Comparison of ENCODE assay signal across 20 mouse cellular contexts in the genomic region with DNA sequence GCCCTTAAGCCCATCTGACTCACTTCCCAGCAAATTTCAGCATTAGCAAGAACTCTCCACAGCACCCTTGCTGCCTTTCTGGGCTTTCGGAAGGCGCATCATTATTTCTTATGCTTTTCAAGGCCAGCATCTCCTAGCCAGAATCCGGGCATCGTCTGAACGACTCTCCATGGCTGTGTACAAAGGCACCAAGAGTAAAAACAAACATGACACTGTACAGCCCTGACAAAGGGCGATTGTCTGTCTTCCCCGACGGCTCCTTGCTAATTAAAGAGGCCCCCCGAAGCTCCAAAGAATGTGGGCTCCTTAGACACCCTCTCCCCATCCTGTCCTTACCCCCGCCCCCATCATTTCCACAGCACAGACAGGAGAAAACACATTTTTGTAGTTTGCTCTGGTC. TPM values are rescaled to one million over a fixed set of nuclear protein-coding genes. Genes with fewer than 3 reads are reported as not detected.
DNase-seq lines count a peak whose midpoint lies in the region; ATAC-seq lines count a peak whose summit lies in the region.
"Had no signal": no experiment of that assay in that cellular context is flagged by ENCODE, and none has a peak within 500 bp of the region (broad histone marks: within the 10 kb centered on the region; RNA-seq: fewer than 3 reads in every experiment).

No protein-coding gene starts in this region.

- no peak overlapping the region for H3K4me2 ChIP-seq in forebrain, embryonic 11.5 days (ENCODE audit: low read depth, low read length, severe bottlenecking)
- H3K4me2 ChIP-seq in forebrain, embryonic 16.5 days (ENCODE audit: low read length), result no peak overlapping the region
- H3K4me2 ChIP-seq in neural tube, embryonic 12.5 days (replicated peaks), result no peak overlapping the region
- no peak overlapping the region for H3K4me2 ChIP-seq in hindbrain, embryonic 15.5 days
- H3K4me2 ChIP-seq: heart, embryonic 12.5 days; liver, embryonic 12.5 days; midbrain, embryonic 12.5 days had no signal

- no peak for DNase-seq in forebrain, embryonic 11.5 days (ENCODE audit: low spot score)
- no peak for DNase-seq in neural tube, embryonic 10.5 days (ENCODE audit: extremely low spot score, low spot score)
- no peak for DNase-seq in adrenal gland, adult 8-10 months
- no peak for DNase-seq in lung, postnatal 10 days
- DNase-seq: cerebellum, adult 18-20 months; embryo, embryonic 11 days; gastrocnemius, postnatal 10 days; kidney, postnatal 10 days; layer of hippocampus, adult 9-11 months; right cerebral cortex, postnatal 14 days; thymus, postnatal 25 days had no signal

- H3K27me3 ChIP-seq in forebrain, embryonic 11.5 days (ENCODE audit: control insufficient read depth, insufficient read depth, low read length), result no peaks in the 10 kb centered on the region
- no peaks in the 10 kb centered on the region for H3K27me3 ChIP-seq in forebrain, embryonic 16.5 days (replicated peaks; ENCODE audit: control insufficient read depth, insufficient read depth, low read length)
- H3K27me3 ChIP-seq in neural tube, embryonic 12.5 days (replicated peaks), result no peaks in the 10 kb centered on the region
- no peaks in the 10 kb centered on the region for H3K27me3 ChIP-seq in hindbrain, embryonic 15.5 days
- H3K27me3 ChIP-seq: midbrain, embryonic 12.5 days; Patski had no signal

- peak; percentile 54; the same call in 1 of the 2 replicates for ATAC-seq in forebrain, embryonic 11.5 days (replicated peaks; ENCODE audit: low FRiP score)
- ATAC-seq in forebrain, embryonic 16.5 days, result no peak; the same call in 1 of the 2 replicates
- ATAC-seq in neural tube, embryonic 12.5 days (ENCODE audit: low FRiP score, low read depth), result peak; percentile 39
- peak; percentile 38; the same call in 1 of the 2 replicates for ATAC-seq in hindbrain, embryonic 15.5 days (ENCODE audit: low FRiP score, low read depth)
- ATAC-seq in megakaryocyte, adult 5-6 weeks (ENCODE audit: poor library complexity, severe bottlenecking), result no peak
- ATAC-seq: liver, embryonic 12.5 days; lung, postnatal 0 days; Patski had no signal

- peak overlapping the region; percentile 23; the same call in 1 of the 2 replicates for H3K9ac ChIP-seq in forebrain, embryonic 11.5 days (ENCODE audit: low read length)
- no peak overlapping the region for H3K9ac ChIP-seq in forebrain, embryonic 16.5 days (replicated peaks; ENCODE audit: low read depth, low read length)
- H3K9ac ChIP-seq in neural tube, embryonic 12.5 days, result no peak overlapping the region
- H3K9ac ChIP-seq in hindbrain, embryonic 15.5 days, result no peak overlapping the region
- H3K9ac ChIP-seq: heart, embryonic 12.5 days; liver, embryonic 12.5 days; midbrain, embryonic 12.5 days had no signal

- no peak overlapping the region for H3K4me3 ChIP-seq in forebrain, embryonic 11.5 days (ENCODE audit: low read depth, low read length)
- no peak overlapping the region for H3K4me3 ChIP-seq in forebrain, embryonic 16.5 days (replicated peaks; ENCODE audit: low read length)
- H3K4me3 ChIP-seq in neural tube, embryonic 12.5 days, result no peak overlapping the region
- H3K4me3 ChIP-seq in hindbrain, embryonic 15.5 days, result no peak overlapping the region
- H3K4me3 ChIP-seq: heart, embryonic 12.5 days; liver, embryonic 12.5 days; midbrain, embryonic 12.5 days had no signal

- 17% methylated on average over 10 of the region's 10 CpGs for WGBS in forebrain, embryonic 11.5 days
- 7% methylated on average over 10 of the region's 10 CpGs for WGBS in forebrain, embryonic 16.5 days
- 23% methylated on average over 10 of the region's 10 CpGs for WGBS in neural tube, embryonic 12.5 days
- 24% methylated on average over 10 of the region's 10 CpGs for WGBS in hindbrain, embryonic 15.5 days

- H3K4me1 ChIP-seq in forebrain, embryonic 11.5 days (replicated peaks; ENCODE audit: control insufficient read depth, insufficient read depth, low read length), result peaks cover 16% of the 10 kb centered on the region
- H3K4me1 ChIP-seq in forebrain, embryonic 16.5 days (replicated peaks; ENCODE audit: control insufficient read depth, insufficient read depth, low read length), result peaks cover 13% of the 10 kb centered on the region
- H3K4me1 ChIP-seq in neural tube, embryonic 12.5 days, result peaks cover 27% of the 10 kb centered on the region
- peaks cover 14% of the 10 kb centered on the region; the same call in 1 of the 2 replicates for H3K4me1 ChIP-seq in hindbrain, embryonic 15.5 days (replicated peaks)

- H3K27ac ChIP-seq in forebrain, embryonic 11.5 days (ENCODE audit: low read depth, low read length), result no peak overlapping the region
- H3K27ac ChIP-seq in forebrain, embryonic 16.5 days (ENCODE audit: low read length), result no peak overlapping the region
- H3K27ac ChIP-seq in neural tube, embryonic 12.5 days, result no peak overlapping the region
- H3K27ac ChIP-seq in hindbrain, embryonic 15.5 days (replicated peaks), result no peak overlapping the region
- H3K27ac ChIP-seq: liver, embryonic 12.5 days; midbrain, embryonic 12.5 days had no signal

- no peaks in the 10 kb centered on the region for H3K36me3 ChIP-seq in forebrain, embryonic 11.5 days (ENCODE audit: control insufficient read depth, insufficient read depth, low read length)
- H3K36me3 ChIP-seq in forebrain, embryonic 16.5 days (ENCODE audit: control insufficient read depth, insufficient read depth), result no peaks in the 10 kb centered on the region
- no peaks in the 10 kb centered on the region for H3K36me3 ChIP-seq in neural tube, embryonic 12.5 days
- H3K36me3 ChIP-seq in hindbrain, embryonic 15.5 days, result no peaks in the 10 kb centered on the region
- H3K36me3 ChIP-seq: heart, embryonic 12.5 days; liver, embryonic 12.5 days; midbrain, embryonic 12.5 days had no signal

- no peaks in the 10 kb centered on the region for H3K9me3 ChIP-seq in forebrain, embryonic 11.5 days (ENCODE audit: control insufficient read depth, low read length)
- H3K9me3 ChIP-seq in forebrain, embryonic 16.5 days (ENCODE audit: control insufficient read depth, low read length), result no peaks in the 10 kb centered on the region
- H3K9me3 ChIP-seq in neural tube, embryonic 12.5 days, result no peaks in the 10 kb centered on the region
- H3K9me3 ChIP-seq in hindbrain, embryonic 15.5 days, result no peaks in the 10 kb centered on the region
- H3K9me3 ChIP-seq: heart, embryonic 12.5 days; liver, embryonic 12.5 days; midbrain, embryonic 12.5 days had no signal

RNA-seq across cellular contexts. Expression of a gene that starts 13.4 kb away (rescaled TPM):
- polyA plus RNA-seq in forebrain, embryonic 11.5 days (2014; fragmentation: Nextera tagmentation; extraction: Ambion mirVana), result 29.8 and 38.0 TPM in 2 replicates
- 23.5 and 23.7 TPM in 2 replicates for polyA plus RNA-seq in forebrain, embryonic 16.5 days (2015; fragmentation: Nextera tagmentation; extraction: Ambion mirVana)
- 29.2 and 34.8 TPM in 2 replicates for polyA plus RNA-seq in neural tube, embryonic 12.5 days (2016; fragmentation: Nextera tagmentation; extraction: Ambion mirVana)
- polyA plus RNA-seq in hindbrain, embryonic 15.5 days (2015; fragmentation: Nextera tagmentation; extraction: Ambion mirVana), result 20.7 and 23.1 TPM in 2 replicates
- 10 to 100 TPM in 3 of 4 experiments, 1 to 10 TPM in 1; 7.7 to 25.4 (median 16.9) TPM for total RNA-seq in adrenal gland, adult 8-10 months (2022)
- total RNA-seq in megakaryocyte, adult 5-6 weeks (2015), result 0.16 and 0.57 TPM in 2 replicates
- 0.18 and 1.4 TPM in 2 replicates for total RNA-seq in megakaryocyte, adult 5-6 weeks (2017)

Comparison
In these comparisons a context has a peak if more than half of its experiments do, and no peak if none do; other contexts are left out.
1. ATAC-seq: peak in forebrain, embryonic 11.5 days (single experiment), neural tube, embryonic 12.5 days (single experiment) and hindbrain, embryonic 15.5 days (single experiment); none in forebrain, embryonic 16.5 days (single experiment) and megakaryocyte, adult 5-6 weeks (single experiment).